Mouse (Mus musculus) cortical plate, adult 2 months (tissue): ENCODE data around the gene Vamp9. TPM values are rescaled to one million over a fixed set of nuclear protein-coding genes. Genes with fewer than 3 reads are reported as not detected.

ENCODE experiments used
- H3K27ac ChIP-seq: fragments of 200-500 bp; 2 replicates; pipeline ENCODE4 v1.5.1; 2012; ENCODE audit warnings: low read length, control low read depth, inconsistent platforms; ENCODE audit not compliant: insufficient read depth
- H3K4me1 ChIP-seq: fragments of 200-500 bp; 2 replicates; pipeline ENCODE4 v1.6.1; 2011; ENCODE audit warnings: low read length; ENCODE audit not compliant: control insufficient read depth, insufficient read depth
- H3K4me3 ChIP-seq: fragments of 200-500 bp; 2 replicates; pipeline ENCODE4 v1.5.1; 2011; ENCODE audit warnings: mild to moderate bottlenecking, low read length, control low read depth; ENCODE audit not compliant: insufficient read depth
- CTCF ChIP-seq: fragments of 200-500 bp; IDR thresholded peaks from 2 replicates; pipeline ENCODE4 v1.5.1; 2011; ENCODE audit warnings: mild to moderate bottlenecking, control low read depth, low read length; ENCODE audit not compliant: insufficient read depth; ENCODE audit errors: extremely low read depth
- POLR2A ChIP-seq: fragments of 200-500 bp; IDR thresholded peaks from 2 replicates; pipeline ENCODE4 v1.6.1; 2011; ENCODE audit warnings: mild to moderate bottlenecking, low read length, control low read depth; ENCODE audit not compliant: insufficient read depth; ENCODE audit errors: extremely low read depth
- polyA plus RNA-seq: library from polyadenylated mRNA; depleted of rRNA; stranded (reverse); fragments of >200 nt; gene quantifications from 2 replicates; pipeline ENCODE4 v1.2.3, GENCODE M21; 2012

Vamp9 gene
- polyA plus RNA-seq, 1 experiment: 0.75 TPM

- H3K27ac ChIP-seq: no peak overlapping the region
- TF ChIP-seq POLR2A: no peak
- TF ChIP-seq CTCF: no peak
- no peaks in the 10 kb centered on the region for H3K4me1 ChIP-seq
- no peak overlapping the region for H3K4me3 ChIP-seq
These were observed 23.6 kb upstream of the Vamp9 start for GRCm38 (mm10) chr5:99882441-99882840.

- Histone ChIP-seq H3K4me3 (no peak overlapping the region), H3K4me1 (no peaks in the 10 kb centered on the region), H3K27ac (no peak overlapping the region)
- TF ChIP-seq CTCF: no peak
- TF ChIP-seq POLR2A: no peak
These were observed 22.0 kb upstream of the Vamp9 start for GRCm38 (mm10) chr5:99884035-99884434.

- Histone ChIP-seq H3K4me1 (no peaks in the 10 kb centered on the region), H3K4me3 (no peak overlapping the region), H3K27ac (no peak overlapping the region)
- TF ChIP-seq CTCF (no peak), POLR2A (no peak)
These were observed 18.9 kb upstream of the Vamp9 start for GRCm38 (mm10) chr5:99887133-99887532.

- Histone ChIP-seq H3K27ac (no peak overlapping the region), H3K4me1 (no peaks in the 10 kb centered on the region), H3K4me3 (no peak overlapping the region)
- peak; percentile 91 for TF ChIP-seq CTCF
- no peak for TF ChIP-seq POLR2A
These were observed 14.3 kb upstream of the Vamp9 start for GRCm38 (mm10) chr5:99891516-99892441.

- TF ChIP-seq CTCF: peak; percentile 85
- TF ChIP-seq POLR2A: no peak
- H3K27ac ChIP-seq: no peak overlapping the region
- no peaks in the 10 kb centered on the region for H3K4me1 ChIP-seq
- H3K4me3 ChIP-seq: no peak overlapping the region
These were observed 6.0 kb upstream of the Vamp9 start for GRCm38 (mm10) chr5:99900041-99900440.

- Histone ChIP-seq H3K4me1 (no peaks in the 10 kb centered on the region), H3K4me3 (no peak overlapping the region; the same call in 1 of the 2 replicates), H3K27ac (no peak overlapping the region)
- TF ChIP-seq POLR2A (no peak), CTCF (no peak)
These were observed 323 bp upstream of the Vamp9 start for GRCm38 (mm10) chr5:99905731-99906130.

- TF ChIP-seq POLR2A: no peak
- TF ChIP-seq CTCF: no peak
- Histone ChIP-seq H3K4me3 (no peak overlapping the region), H3K27ac (no peak overlapping the region), H3K4me1 (no peaks in the 10 kb centered on the region)
These were observed 9.4 kb downstream of the Vamp9 start for GRCm38 (mm10) chr5:99915494-99915893.

GRCm38 (mm10) chr5:99922033-99922432, 16.0 kb downstream of the Vamp9 start:
- Histone ChIP-seq H3K4me3 (no peak overlapping the region), H3K27ac (no peak overlapping the region), H3K4me1 (no peaks in the 10 kb centered on the region)
- TF ChIP-seq POLR2A (no peak), CTCF (no peak)

- Histone ChIP-seq H3K4me1 (no peaks in the 10 kb centered on the region), H3K27ac (no peak overlapping the region), H3K4me3 (no peak overlapping the region)
- no peak for TF ChIP-seq POLR2A
- TF ChIP-seq CTCF: peak; percentile 45
These were observed 21.9 kb downstream of the Vamp9 start for GRCm38 (mm10) chr5:99927951-99928350.

GRCm38 (mm10) chr5:99931910-99932309, 25.9 kb downstream of the Vamp9 start:
- H3K4me1 ChIP-seq: no peaks in the 10 kb centered on the region
- no peak overlapping the region for H3K27ac ChIP-seq
- H3K4me3 ChIP-seq: no peak overlapping the region
- no peak for TF ChIP-seq POLR2A
- TF ChIP-seq CTCF: no peak
